Mouse (Mus musculus): Measurements from ENCODE around the gene Ankrd11. TPM values are rescaled to one million over a fixed set of nuclear protein-coding genes. Genes with fewer than 3 reads are reported as not detected.

The Ankrd11 gene
- total RNA-seq, 2 experiments from 2014 or later = 43.5 to 51.1 TPM

DNA sequence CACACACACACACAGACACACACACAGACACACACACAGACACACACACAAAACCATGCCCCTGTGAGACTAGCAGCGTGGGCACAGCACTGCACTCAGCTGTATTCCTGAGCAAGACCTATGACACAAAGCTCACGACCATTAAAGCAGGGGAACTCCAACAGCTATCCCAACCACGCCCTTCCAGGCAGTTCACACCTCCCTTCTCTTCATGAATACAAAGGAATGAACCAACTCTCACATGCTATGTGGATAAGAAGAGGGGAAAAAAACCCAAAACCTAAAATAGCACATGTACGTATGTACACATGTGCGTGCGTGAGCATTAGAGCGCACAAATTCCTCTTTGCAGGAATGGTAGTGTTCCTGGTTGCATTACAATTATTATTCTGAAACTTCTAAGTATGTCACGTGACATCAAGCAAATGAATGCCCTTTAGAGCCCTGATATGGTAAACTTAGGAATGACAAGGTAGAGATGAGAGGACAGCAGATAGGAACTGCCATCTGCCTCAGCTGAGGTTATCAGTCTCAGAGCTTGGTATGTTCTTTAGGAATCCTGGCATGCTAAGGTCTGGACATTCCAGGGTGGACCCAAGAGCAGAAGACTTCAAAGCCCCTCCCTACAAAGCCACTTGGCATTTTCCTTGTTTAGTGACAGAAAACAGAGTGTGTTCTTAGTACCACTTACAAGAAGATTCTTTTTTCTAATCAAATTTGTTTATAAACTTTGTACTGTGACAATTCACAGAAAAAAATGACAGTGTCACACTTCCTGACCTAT lies 115.9 kb downstream of the Ankrd11 start:
- DNase-seq = no peak

DNA sequence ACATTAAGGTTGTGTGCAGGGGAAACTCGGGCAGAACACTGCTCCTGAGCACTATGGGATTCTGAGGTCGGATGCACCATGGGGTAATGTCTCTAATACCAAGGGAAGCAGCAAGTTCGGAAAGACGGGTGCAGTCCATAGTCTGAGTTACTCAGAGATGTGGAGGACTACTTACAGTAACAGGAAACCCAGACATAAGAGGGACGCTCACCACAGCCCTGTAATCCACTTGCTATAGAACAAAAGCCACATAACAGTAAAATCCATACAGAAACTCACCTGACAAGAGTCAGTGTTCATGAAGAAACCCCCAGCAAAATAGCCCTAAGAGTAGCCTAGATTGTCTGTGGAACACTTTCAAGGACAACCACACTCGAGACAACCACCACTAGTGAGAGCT lies 118.0 kb downstream of the Ankrd11 start:
- no peak for DNase-seq

DNA sequence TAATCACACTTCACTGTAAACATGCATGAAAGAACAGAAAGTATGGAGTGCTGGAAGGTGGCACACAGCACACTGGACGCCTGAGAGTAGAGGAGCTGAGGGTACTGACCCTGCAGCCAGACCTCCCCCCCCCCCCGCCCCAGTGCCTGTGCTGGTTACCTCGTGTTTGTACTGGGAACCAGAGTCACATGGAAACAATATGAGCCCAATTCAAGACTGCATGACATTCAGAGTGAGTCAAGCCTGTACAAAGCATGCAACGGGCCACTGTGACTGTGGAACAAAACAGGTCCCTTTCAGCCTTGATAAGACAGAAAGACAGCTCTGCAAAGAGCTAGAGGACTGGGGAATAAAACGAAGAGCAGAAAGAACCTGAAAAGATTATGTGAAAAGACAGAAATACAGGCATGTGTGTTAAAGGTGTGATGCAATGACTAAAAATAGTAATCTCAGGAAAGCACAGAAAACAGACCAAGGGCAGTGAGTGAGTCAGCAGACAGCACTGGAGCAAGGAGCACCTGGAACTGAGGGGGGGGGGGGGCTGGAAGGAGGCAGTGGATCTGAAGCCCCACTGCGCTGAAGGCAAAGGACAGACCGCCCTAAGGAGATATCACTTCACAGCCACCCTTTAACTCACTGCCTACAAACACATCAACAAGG lies 118.5 kb downstream of the Ankrd11 start:
- DNase-seq = no peak

DNA sequence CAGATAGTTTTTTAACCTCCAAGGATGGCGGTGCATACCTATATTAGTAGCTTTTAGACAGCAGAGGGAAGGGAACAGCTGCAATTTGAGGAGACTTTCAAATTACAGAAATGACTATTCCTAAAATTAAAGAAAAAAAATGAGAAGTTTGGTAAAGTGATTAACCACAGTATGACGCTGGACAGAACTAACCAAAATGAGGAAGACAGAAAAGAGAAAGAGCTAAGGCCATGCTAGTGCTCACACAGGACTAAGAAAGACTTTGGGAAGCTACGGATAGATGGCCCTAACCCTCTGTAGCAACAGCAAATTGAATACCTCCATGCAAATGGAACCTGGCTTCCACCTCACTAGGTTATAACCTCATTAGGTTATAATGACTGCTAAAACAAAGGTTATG lies 119.1 kb downstream of the Ankrd11 start:
- no peak for DNase-seq

DNA sequence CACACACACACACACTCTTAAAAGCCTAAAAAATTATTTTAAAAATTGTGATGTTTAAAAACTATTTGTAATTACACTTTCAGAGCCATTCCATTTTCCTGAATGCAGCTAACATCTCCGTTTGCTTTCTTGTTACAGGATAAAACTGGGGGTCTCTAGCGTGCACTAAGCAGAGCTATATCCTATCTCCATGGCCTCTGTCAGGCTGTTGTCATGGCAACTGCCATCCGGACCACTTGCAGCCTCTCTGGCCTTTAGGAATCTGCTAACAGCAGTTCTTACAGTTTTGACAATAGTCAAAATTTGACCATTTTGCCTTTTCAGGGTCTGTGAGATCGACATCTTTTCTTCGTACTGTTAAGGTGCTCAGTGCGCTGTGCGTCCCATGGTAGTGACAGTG lies 121.2 kb downstream of the Ankrd11 start:
- DNase-seq = no peak

DNA sequence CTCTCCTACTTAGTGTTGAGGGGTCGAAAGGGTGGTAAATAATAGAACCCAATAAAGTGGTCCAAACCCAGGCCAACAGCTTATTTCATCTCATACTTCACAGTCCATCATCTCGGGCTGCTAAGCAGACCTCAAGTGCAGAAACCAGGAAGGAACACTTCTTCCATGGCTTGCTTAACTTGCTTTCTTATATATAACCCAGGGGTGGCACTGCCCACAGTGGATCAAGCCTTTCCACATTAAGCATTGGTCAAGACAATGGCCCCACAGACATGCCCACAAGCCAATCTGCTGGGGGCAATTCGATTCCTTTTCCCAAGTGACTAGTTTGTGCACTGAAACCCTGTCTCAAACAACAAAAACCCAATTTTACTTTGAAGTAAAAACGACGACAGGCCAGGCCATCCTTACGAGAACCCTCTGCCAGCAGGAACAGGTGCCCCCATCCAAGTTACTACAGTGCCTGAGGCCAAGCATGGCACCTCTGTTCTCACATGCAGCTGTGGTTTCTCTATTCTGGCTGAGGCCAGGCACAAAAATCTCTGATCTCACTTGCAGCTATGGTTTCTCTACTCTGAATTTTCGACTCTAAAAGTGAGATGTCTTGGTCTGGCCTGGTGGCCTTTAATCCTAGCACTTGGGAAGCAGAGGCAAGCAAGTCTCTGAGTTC lies 123.5 kb downstream of the Ankrd11 start:
- DNase-seq = no peak

DNA sequence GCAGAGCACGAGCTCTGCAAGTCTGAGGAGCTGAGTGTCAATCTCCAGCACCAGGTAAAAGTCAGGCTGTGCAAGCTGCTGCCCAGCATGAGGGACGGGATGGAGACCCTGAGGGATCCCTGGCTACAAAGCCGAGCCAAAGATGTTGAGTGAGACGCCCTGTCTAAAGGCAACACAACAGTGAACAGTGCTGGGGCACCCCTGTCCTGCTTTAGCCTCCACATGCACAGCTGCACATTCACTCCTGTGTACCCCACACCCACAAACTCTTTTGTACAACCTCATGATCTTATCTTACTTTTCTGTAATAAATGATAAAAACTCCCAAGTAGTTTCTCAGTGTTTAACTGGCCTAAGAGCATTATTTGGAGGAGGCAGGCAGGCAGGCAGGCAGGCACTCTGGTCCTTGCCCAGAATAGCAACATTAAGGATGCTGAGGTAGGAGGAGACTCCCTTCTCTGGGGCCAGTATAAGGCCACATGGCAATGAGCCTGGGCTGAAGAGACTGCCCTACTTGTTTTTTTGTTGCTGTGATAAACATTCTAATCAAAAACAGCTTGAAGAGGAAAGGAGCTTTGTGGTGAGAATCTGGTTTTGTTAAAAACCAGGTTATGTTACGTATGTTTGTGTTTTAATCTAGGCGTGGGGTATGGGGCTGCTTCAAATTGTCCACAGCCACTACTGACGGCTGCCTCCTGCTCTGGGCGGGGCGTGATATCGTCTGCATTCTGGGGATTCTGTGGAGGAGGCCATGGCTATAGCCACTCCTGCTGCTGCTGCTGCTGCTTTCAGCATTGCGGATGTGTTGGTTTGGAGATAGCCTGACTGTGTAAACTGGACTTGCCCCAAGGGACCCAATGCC lies 124.3 kb downstream of the Ankrd11 start:
- DNase-seq = peak; percentile 40

DNA sequence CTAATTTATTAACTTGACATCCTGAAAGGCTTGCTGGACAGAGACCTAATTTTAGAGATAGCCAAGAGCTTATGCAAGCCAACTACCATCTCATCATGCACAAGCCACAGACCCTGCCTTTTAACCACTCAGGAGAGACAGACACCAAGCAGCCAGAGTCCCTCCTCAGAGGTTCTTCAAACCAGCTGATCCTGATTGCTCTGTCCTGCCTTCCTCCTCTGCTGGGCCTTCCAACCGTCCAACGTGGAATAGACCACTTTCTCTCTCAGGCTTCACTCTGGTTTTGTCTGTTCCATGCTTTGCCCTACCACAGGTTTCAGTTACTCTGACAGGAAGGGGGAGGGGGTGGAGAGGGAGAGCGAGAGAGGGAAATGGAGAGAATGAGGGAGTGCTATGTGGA lies 125.3 kb downstream of the Ankrd11 start:
- no peak for DNase-seq

DNA sequence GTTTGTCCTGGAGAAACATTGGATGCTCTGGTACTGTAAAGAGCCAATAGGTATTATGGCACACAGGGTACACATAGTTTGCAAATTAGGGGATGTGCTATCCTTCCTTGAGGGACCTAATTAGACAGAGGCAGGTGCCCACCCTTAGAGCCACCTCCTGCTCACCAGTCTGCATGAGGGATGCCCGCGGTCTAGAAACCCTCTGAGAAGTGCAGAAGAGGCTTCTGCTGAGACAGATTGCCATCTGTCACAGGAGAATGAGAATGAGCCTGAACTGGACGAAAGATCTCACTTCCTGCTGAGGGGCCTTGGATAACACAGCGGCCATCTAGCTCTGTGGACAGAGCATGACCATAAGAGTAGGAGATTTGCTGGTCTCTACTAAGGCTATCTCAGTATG lies 129.2 kb downstream of the Ankrd11 start:
- no peak for DNase-seq

DNA sequence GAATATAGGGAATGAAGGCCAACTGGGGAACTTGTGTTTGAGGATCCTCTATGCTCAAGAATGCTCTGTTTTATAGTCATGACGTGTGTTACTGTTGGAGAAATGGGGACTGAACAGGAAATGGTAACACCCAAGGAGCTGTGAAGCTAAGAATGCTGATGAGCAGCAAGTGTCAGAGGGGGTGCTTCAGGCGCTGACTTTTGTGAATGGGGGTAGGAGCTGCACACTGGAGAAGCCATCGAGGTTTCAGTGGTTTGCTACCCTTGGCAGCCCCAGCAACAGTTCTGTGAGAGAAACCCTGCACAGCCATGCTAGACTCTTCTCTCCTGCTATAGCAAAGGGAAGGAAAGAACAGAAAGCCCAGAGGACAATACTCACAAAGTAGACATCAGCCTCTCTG lies 129.9 kb downstream of the Ankrd11 start:
- DNase-seq = no peak

DNA sequence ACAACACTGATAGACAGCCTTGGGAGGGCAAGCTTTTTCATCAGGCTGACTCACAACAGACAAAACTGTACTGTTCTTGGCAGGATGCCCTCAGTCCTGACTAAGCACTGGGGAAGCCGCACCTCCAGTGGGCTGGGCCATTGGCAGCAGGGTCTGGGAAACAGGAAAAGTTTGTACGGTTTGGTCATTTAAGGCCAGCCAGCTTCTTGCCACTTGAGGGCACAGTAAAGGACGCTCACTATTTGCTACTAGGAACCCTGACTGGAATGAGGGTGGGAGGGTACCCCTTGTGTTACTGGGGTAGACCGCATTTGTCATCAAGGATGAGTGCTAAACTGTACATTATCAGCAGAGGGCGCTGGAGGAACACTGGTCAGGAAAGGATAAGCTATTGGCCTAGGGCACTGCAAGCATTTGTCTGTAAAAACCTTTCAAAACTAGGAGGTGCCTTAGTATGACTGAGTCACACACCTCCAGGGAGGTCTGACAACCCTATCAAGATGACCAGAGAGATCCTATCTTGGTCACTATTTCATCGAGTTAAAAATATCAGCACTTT lies 135.5 kb downstream of the Ankrd11 start:
- peak; percentile 86 for DNase-seq

DNA sequence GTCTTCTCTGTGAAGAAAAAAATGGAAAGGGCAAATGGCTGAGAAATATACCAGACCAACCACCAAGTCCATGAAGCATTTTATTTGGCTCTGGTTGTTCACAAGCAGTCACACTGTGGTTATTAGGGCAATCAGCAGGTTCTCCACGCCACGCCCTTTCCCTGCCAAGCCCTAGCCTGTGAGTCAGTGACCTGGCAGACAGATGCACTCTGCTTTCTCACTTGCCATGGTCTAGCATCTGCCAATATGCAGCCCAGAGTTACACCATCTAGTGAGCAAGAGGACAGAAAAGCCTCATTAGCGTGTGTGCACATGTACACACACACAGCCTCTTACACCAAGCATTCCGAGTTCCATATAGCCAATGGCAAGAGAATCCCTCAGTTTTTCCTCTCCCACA lies 136.7 kb downstream of the Ankrd11 start:
- DNase-seq = peak; percentile 68

DNA sequence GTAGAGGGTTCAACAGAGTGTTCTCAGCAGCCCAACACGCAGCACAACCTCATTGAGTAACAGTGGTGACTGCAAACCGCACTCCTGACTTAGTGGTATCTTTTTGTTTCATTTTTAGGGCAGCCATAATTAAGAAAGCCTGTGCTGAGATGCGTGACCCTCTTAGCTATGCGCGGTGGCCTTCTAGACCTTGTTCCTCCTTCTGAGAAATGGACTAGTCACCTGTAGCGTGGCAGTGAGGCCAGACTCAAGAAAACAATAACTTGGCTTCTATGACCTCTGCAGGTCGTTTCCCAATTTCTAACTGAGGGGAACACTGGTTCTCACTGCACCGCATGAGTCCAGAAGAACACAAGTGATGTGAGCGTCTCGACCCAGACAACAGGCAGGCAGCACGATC lies 137.6 kb downstream of the Ankrd11 start:
- no peak for DNase-seq

DNA sequence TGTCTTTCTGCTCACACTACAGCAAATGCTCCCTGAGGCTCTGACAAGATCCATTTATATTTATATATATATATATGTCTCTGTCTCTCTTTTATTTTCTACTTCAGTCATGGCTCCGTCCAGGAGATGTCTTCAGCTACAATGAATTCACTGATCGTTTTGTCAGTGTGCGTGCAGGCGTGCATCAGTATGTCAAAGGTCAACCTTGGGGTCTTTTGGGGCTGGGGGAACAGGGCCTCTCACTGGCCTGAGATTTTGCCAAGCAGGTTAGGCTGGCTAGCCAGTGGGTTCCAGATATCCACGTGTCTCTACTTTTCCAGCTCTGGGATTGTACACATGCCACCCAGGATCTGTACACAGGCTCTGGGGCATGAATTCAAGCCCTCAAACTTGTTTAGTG lies 139.1 kb downstream of the Ankrd11 start:
- DNase-seq = no peak

DNA sequence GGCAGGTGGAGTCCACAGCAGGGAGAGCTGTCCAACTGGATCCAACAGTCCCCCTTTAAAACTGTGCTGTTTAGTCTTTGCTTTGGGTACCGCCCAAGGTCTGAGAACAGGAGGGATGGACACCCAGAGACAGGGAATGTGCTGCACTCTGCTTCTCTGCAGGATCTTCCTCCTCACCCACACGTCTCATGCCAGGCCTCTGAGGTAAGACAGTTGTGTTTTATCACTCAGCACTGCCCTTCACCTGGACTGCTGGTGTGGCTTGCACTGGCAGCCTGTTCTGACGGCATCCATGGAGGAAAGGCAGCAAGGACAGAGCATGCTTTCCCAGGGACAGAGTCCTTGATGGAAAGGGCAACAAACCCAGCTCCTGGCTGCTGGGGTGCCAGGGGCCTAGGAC lies 139.5 kb downstream of the Ankrd11 start:
- no peak for DNase-seq

DNA sequence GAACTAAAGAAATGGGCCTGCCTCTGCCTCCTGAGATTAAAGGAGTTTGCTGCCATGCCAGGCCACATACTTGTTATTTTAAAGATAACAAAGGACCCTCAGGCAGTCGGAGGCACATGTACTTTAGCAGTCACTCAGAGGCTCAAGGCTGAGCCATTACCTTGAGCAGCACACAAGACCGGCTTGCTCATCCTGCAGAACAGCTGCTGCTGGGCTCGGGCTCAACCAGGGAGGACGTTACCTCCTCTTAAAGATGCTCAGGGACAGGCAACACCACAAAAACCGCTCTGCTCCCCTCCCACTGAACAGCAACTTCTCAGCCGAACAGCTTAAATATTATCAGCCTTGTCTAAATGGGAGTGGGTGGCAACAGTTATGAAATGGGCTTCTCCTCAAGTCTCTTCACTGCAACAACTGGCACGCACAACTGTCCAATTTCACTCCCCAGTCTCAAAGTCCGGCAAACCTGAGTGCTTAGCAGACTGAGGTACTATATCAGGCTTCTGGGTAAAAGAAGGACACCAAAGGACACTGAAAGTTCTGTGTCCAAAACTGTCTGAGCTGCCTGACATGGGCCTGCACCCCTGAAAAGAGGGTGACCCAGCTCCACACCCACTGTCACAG lies 140.1 kb downstream of the Ankrd11 start:
- no peak for DNase-seq

DNA sequence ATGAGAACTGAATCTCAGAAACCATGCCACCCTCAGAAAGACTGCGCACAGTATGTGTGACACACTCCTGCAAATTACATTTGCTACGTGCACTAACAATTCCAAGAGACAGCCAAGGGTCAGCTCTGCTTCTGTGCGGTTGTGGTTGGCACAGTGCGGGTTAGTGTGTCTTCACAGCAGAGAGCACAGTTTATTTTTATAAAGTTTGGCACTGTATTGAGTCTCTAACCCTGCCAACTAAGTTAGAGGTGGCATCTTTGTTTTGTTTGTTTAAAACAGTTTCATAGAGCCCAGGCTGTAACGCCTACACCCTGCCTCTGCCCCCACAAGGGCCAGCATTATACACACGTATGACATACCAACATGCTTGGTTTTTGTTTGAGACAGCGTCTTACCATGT lies 140.6 kb downstream of the Ankrd11 start:
- no peak for DNase-seq

DNA sequence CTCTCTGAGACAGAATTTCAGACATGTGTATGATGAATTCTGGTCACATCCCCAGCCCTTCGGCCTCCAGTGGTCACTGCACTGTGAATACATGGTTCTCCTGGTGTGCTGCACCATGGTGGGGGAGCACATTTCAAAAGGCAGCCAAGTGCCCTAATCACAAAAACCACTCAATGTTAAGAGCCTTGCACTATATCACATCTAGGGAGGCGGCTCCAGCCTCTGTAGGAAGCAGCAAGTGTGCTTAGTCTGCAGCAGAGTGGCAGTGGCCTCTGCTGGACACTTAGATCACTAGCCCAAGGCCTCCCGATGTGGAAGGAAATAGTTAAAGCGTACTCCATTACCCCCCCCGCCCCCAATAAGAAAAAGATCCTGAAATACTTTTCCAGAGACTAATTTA lies 143.0 kb downstream of the Ankrd11 start:
- DNase-seq = no peak

DNA sequence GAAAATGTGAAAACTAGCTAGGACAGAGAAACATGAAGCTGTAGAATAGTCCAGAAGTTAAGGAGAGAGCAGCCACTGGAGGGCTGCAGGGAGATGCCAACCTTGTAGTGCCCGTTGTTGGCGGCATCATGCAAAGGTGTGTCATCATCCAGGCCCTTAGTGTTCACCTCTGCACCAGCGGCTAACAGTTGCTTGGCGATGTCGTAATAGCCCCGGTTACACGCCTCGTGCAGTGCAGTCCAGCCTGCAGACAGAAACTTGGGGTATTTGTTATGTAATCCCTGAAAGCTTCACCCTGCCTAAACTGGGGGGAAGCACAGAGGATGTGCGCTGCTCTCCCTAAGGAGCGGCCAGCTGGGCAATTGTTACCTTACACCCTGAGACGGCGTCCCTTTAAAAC lies 143.6 kb downstream of the Ankrd11 start:
- no peak for DNase-seq

DNA sequence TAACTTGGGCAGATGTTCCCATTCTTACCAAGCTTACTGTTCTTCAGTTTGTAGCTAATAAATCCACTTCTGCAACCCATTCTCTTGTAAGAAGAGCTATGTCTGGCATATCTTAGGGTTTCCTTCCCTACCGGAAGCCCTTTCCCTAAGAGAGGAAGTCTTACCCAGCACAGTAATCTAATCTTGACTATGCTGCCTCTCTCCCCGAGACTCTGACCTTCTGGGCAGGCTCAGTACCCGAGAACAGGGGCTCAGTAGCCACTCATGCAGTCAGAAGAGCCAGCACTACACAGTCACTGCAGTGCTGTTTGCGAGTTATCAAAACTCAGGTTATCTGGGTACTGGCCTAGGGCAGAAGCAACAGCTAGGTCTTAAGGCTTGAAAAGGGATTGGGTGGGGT lies 144.1 kb downstream of the Ankrd11 start:
- DNase-seq = no peak

DNA sequence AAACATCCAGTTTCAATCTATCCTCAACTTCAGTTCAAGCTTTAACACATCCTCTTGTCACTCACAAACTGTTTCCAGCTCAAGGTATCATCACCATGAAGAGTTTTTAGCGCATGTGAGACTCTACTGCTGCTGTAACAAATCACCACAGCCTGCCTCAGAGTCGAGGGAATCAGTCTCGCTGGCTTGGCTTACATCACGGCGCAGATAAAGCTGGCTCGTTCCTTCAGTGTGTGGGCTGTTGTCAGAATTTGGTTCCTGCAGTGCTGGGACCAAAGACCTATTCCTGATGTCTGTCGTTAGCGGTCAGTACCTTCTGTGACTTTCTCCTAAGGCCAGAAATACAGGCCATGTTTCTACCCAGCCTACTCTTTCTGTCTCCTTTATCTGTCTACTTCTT lies 144.9 kb downstream of the Ankrd11 start:
- DNase-seq = no peak

DNA sequence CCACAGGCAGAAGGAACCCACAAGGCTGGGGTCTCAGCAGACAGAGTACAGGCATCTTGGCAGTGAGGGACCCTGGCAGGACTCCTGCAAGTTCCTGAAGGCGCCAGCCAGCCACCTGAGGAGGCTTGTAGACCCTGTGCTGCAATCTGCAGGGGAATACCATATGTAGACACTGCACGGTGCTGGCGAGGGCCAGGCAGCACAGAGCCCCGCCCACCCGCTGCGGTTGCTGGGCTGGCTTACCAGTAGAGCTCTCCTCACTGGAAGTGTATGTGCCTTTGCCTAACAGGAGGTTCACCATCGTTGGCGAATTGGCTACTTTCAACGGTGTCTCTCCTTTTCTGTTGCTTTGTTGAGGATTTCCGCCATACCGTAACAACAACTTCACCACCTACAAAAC lies 145.8 kb downstream of the Ankrd11 start:
- DNase-seq = no peak
